Mouse (Mus musculus) thymus, postnatal 4 days (tissue): ENCODE measurements around the gene Pde11a.

Experiments used
- DNase-seq: peaks from one replicate; pipeline ENCODE4 v3.0.0; 2021

Gene Pde11a

DNA sequence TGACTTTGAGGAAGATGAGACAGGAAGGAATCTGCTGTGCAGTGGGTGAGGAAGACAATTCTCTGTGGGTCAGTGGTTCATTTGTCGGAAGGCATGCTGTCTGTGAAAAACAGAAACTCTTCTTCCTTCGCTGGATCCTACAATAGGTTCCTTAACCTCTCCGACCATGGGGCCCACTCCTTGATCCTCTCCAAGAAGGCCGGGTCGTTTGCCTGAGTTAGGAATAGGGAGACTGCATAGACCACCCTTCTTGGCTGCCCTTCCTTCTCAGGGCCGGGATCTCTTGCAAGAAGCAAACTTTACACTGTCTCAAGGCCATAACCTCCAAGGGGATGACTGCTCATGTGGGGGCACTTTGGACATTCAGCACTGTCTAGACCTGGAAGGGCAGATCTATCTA lies 19.3 kb downstream of the Pde11a start:
- DNase-seq, result no peak

DNA sequence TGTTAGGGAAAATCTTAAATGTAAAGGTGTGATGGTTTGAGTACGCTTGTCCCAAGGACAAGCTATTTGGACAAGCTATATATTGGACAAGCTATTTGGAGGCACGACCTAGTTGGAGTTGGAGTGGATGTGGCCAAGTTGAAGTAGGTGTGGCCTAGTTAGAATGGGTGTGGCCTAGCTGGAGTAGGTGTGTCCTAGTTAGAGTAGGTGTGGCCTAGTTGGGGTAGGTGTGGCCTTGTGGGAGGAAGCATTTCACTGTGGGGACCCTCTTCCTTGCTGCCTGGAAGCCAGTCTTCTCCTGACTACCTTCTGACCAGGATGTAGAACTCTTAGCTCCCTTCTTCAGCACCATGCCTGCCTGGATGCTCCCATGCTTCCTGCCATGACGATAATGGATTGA lies 50.9 kb downstream of the Pde11a start:
- no peak for DNase-seq

DNA sequence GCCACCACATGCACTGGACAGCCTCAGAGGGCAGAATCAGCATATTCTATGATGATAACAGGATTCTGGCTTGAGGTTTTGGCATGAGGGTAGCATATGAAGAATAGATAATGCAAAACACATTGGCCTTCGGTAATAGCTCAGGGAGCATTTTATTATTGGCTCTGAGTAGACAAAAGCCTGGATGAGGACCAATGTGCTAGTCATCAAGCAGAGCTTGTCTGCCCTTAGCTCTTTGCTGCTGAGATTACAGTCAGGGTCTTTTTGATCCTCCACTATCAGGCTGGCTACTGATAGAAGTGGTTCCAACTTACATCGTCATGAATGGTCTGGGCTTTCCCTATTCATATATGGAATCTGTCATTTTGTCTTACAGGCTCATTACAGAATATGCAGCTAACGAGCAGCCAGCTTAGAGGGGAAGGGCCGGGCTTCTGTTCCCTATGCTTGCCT lies 52.3 kb downstream of the Pde11a start:
- no peak for DNase-seq

DNA sequence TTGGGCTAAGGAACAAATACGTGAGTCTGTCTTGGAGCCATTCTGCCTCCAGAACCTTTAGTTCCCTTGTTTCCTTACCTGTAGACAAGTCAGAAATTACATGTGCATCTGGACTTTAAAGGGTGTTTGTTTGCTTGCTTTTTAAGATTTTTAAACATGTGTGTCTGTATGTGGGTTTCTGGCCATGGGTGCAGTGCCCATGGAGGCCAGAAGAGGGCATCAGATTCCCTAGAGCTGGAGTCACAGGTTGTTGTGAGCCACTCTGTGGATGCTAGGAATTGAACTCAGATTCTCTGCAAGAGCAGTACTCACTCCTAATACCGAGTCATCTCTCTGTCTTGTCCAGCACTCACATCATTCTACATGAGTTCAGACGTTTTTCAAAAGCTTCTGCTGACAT lies 53.4 kb downstream of the Pde11a start:
- peak; percentile 14 for DNase-seq

DNA sequence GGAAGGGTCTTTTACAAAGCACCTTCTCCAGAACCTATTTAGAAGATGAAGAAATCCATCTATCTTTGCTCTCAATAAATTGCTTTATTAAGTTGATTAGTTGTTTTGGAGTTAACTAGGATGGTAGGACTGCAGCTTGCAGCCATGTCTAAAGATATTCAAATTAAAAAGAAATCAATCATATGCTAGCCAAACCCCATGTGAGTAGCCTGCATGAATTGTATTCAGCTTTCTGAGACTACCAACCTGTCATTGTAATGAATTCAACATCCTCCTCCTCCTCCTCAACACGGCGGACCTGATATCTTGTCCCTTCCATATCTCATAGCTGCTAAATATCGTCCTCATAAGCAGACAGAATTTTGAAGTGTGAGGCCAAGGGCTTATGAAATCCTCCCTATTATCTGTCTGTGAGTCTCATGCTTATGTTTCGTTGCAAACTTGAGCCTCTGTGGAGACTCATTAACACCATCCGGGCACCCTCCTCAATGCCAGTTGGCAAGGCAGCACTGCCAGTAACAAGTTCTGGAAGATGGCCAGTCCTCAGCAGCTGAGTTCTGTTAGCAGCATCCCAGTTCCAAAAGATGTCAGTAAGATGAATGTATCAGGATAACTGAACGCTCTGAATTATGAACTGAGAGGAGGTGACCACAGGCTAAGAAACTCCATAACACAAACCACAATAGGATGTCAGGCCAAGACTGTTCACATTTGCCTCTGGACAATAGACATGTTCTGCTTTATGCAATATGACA lies 55.0 kb downstream of the Pde11a start:
- no peak for DNase-seq

DNA sequence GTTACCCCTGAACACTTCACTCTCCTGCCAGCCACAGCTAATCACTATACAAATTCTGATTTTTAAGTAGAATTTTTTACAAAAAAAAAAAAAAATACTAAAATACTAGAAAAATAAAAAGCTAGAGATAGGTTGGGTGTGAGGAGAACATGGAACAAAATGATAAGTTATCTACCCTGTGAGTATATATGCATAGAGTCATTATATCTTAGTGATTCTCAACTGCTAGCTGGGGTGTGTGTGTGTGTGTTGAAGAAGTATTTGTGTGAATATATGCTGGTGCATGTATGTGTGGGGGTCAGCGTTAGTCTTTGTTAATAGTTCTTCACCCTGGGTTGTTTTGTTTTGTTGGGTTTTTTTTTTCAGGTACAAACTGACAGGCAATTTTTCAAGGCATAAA lies 69.1 kb downstream of the Pde11a start:
- DNase-seq, result no peak

DNA sequence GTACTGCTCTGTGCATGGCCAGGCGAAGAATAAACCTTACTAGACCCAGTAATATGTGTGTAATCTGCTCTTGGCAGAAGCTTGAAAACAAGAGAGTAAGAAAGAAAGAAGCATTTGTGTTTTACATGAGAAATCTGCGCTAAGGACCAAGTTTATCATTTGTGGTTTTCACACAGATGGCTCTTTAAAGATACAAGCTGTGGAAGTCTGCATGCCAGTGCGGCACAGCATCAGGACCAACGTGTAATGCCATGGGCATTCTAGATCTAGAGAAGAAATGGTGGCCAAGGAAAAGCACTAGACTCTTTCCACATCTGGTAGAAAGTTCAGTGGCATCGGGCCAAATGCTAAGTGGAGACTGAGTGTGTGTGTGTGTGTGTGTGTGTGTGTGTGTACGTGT lies 71.2 kb downstream of the Pde11a start:
- DNase-seq, result no peak

DNA sequence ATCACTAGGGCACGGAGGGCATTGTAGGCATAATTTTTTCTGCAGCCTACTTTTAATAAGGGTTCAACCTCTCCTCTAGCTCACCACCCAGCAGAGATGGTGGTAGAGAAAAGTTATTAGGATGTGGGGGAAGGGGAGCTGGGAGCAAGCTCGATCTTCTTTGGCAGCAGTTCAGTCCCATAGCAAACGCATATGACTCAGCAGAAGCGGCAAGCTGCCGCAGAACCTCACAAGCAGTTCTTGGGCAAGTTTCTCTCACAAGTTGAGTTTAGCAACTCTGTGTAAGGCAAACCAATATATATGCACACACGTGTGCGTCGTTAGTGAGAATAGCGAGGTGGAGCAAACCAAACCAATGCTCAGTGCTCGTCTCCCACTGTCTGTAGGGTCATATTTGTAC lies 72.0 kb downstream of the Pde11a start:
- no peak for DNase-seq

DNA sequence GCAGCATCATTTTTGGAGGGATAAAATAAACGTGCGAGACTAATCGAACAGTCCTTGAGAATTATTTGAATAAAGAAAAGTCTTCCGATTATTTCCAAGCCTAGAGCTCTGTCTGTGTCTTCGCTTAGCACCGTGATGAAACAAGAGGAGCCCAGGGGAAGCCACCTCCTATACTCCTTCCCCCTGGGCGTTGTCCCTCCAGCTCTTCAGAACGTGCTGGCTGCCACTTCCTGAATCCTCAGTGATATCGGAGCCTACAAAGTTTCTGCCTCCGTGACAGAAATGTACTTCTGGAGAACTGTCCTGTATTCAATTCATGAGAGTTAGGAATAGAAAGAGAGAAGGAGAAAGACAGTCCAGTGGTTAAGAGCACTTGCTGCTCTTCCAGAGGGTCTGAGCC lies 74.3 kb downstream of the Pde11a start:
- DNase-seq, result no peak

DNA sequence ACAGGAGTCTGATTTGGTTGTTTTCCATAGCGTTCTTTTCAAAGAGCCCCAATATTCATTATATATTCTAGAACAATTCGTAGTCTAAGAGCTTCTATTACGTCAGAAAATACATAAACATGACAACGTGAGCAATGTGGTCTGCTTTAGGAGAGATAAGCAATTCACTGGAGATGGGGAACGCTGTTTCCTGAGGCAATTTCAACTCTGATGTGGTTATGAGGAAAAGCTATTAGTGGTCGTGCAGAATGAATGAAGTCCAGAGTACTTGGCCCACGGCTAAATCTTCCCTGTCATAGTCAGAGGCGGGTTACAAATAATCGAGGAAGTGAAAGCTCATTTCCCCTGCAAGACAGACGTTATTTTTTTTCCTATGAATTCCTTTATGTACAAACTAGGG lies 75.9 kb downstream of the Pde11a start:
- no peak for DNase-seq

DNA sequence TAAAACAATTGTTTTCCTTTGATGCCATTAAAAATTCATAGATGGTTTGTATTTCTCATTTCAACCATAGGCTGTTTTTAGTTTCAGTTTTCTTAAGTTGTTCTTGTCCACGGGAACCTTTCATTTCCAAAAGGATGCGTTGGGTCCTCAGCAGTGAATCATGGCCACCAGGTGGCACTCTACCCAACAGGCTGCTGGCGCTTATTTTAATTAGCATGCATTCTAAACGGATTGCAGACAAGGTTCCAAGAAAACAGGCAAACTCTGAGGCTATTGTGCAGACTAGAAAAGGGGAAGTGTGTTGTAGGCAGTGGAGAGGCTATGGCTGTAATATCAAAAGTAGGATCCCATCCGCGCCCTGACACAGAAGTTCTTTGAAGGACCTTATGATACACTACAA lies 83.7 kb downstream of the Pde11a start:
- peak; percentile 79 for DNase-seq

DNA sequence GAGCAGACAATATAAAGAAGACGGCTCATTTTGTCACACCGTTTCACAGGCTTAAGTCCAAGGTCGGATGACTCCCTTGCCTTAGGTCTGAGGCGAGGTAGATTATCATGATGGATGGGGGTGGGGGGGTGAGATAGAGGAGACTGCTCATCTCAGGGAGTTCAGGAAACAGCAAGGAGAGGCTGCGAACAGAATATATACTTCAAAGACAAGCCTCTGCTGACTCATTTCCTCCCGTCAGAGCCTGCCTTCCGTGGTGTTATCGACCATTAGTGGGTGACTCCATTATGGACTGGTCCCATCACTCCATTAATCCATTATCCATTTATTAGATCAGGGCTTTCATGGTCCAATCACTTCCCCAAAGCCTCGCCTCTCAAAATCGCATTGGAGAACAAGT lies 87.2 kb downstream of the Pde11a start:
- no peak for DNase-seq

DNA sequence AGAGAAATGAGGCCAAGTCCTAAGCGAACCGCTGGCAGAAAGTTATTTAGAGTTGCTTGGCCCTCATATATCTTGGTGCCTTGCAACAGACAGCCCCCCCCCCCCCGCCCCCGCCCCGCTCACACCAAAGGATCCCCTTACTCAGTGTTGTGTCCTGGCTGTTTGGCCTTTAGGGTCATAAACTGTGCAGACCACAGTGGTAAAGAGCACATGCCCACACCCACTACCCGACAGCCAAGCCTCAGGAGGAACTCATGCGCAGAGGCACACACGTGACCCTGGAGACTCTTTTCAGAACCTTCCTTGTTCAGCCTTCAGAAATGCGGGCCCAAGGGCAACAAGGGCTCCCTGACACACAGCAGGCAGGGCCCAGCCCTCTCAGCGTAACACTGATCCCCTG lies 90.3 kb downstream of the Pde11a start:
- DNase-seq, result no peak

DNA sequence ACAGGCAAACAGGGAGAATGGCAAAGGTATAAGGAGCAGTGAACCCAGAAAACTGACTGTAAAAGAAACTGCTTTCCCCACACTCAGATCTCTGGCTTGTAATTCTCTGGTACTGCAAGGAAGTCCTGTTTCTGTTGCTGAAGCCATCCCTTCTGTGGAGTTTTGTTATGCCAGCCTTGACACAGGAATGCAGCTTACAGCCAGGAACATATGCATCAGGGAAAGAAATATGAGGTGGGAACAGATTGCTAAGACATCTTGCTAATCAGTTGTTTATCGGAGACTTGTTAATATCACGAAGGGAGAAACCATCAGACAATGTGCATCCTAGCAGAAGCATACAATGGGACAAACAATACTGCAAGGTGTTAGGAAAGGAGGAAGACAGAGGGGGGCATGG lies 99.4 kb downstream of the Pde11a start:
- no peak for DNase-seq

DNA sequence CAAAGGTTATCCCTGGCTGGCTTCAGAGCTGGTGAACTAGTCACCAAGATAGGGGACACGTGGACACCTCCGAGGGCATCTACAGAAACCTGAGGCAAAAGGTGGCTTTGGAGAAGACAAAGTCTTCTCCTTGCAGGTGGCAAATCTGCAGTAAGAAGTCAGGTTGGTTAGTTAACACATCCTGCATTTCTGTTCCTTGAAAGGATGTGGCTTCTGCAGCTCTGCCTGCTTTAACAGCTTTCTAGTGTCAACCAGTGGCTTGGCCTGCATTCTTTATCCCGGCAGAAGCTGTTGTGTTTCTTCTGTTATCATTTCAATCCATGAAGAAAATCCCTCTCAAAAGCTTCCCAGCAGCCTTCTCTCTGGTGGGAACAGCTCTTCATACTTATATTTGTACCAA lies 100.1 kb downstream of the Pde11a start:
- DNase-seq, result peak; percentile 21

DNA sequence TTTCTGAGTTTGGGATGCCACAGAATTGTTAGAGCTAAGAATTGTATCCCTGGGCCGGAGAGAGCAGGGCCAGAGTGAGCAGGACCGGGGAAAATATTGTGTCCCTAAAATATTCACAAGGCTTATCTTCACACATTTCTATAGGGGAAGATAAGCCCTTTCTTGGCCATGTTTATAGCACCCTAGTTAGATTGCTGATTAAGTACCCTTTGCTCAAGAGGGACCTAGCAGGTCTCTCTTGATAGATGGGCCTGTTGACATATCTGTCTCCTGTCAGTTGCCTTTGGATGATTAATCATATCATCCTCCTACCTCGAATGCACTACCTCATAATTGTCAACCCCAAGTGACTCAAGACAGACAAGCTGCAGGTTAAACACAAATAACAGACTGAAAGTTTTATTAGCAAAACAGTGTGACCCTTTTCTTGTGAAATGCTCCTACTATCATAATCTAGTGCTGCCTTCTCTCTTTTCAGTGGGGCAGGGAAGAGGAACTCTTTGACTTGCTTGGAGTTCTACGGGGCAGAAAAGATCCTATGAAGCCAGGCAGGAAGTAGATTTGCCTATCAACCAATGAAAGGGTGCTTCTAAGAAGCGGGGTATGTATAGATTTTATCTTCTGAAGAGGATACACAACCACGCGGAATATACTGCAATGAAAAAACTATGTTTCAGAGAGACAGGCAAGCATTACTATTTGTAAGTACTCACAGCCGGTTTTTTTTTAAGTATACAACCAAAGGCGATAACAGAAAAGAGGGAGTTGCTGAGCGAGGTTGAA lies 100.7 kb downstream of the Pde11a start:
- DNase-seq, result no peak

DNA sequence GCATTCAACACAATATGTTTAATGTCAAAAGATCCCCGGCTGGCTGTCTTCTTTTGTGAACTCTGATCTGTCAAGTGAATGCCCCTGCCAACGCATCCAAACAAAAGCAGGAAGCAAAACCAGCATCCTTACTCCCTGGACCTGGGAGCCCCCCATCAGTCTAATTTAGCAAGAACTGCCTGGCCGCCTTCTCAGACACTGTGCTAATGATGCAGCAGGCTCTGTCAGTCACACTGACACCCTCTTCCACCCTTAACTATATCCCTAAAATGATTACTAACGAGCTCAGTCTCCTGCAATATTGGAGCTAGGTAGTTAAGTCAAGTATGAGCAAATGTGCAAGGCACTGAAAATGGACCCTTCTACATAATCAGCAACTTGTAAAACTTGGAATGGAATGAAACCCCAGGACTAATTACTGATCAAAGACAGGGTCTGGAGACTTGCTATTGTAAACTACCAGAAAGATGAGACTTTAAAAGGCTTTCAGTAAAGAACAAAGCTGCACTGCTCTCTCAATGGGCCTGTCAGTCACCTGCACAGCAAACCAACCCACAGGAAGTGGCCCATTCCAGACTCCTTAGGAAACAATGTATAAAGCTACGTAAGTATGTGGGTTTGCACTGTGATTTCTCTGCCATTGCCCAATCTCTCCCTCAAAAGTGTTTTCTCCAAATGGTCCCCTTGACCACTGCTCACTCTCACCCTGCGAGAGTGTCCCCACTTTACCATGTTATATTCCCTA lies 118.0 kb downstream of the Pde11a start:
- DNase-seq, result no peak

DNA sequence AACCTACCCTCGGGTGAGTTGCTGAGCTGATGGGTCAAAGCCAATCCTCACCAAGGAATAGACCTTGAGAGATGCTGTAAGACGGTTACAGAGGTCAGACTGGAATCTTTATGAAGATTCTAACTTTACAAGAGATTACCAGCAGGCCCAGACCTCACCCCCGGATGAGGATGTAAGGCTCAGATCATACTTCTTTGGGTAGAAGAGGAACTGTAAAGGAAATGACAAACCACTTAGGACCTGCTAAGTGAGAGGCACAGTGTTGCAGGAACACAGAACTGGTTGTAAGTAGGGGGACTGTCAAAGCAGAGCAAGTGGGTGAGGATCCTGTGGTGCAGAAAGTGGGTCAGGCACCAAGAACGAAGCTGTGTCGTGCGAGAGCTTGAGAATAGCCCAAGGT lies 119.0 kb downstream of the Pde11a start:
- peak; percentile 43 for DNase-seq

DNA sequence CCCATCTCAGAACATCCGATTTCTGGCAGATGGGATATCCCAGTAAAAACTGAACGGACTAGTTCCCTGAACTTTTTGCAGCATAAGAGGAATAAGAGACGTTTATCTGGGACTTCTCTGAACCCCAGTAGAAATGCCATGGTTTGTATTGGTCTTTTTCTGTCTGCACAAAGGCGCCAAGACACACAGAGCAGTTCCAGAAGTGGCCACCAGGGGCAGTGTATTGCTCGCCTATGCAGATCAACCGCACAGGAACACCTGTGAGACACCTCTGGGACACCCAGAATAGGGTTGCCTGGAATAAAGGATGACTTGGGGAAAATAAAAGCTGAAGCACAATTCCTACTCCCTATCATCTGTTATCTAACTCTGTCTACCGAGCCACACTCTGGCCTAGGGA lies 122.4 kb downstream of the Pde11a start:
- DNase-seq, result peak; percentile 88

DNA sequence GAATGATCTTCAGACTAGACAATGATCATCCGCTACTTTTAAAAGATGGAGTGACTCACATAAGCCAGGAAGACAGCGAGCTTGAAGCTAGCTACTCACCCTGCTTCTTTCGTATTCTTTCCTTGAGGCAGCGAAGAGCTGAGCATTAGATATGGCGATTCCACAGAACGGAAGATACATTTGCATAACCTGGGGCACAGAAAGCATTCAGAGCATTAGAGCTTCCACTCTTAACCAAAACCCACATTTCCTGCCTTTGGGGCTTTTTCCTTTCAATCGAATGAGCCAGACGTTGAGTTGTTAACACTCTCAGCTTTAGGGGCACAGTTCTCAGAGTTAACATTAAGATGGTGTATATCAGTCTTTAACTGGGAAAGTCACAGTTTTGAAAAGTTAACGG lies 123.4 kb downstream of the Pde11a start:
- no peak for DNase-seq

DNA sequence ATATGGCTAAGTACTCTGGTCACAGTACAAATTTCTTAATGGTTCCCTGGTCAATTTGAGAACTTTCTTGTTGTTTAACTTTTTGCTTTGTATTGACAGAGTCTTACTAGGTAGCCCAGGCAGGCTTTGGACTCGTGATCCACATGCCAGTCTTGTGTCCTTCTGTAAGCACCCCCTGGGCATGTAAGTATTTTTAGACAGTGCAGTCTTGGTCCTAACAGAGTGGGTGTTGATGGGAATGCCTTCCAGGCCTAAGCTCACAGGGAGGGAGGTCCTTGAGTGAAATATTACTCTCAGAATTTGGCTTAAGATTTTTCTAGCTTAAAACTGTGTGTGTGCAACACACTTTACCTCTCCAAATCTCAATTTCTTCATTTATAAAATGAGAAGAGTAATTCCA lies 153.4 kb downstream of the Pde11a start:
- no peak for DNase-seq

DNA sequence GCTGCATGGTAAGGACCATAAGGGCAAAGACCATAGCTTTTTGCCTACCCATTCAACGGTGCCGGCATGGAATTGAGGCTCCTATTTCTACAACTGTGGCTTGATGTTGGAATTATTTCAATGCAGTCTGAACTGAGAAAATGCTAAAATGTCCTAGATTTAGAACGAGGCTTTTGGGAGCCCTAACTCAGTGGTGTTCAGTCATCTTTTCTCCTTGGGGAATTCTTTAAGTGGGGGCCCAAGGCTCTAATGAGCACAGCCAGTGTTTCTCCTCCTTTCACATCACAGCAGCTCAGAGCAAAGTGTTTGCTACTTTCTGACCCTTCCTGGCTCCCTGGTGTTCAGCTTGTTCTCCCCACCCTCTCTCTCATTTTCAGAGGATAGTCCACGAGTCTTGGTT lies 175.8 kb downstream of the Pde11a start:
- no peak for DNase-seq

DNA sequence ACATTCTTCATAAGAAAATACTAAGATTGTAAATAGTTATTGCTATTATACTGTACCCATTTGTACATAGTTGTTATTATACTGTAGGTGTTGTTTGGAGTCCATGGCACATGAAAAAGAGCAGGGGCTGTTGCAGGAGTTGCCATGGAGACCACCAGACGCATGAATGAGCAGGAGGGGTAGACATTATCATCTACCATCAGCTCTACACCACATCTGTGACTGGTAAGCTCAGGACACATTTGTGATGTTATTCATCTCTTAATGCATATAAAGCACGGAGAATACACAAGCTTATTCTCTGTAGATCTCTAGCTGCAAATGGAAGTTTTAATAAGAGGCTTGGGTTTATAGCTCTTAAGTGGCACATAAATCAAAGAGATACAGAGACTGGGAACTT lies 179.6 kb downstream of the Pde11a start:
- no peak for DNase-seq

DNA sequence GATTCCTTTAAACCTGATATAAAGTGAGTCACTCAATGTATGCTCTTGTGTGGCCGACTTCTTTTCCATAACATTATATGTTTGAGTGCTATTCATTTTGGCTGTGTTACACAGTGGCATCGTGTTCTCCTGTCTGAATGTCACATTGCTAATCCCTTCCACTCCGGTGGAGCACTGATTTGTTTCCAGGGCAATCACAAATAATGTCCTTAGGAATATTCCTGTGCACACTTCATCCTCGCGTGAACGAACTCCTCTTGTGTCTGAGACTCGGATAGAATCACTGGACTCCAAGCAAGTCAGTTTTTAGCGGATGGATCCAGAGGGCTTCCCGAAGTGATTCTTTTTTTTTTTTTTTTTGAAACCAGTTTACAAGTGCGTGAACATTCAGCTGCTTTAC lies 197.4 kb downstream of the Pde11a start:
- DNase-seq, result no peak
